Mouse (Mus musculus): ENCODE measurements at regions not wholly inside any gene's neighbourhood (a gene's known extent, or its start where the extent isn't known, plus 50 kb on each side); places are given as distances from the start of the nearest gene placed in this dataset.

DNA sequence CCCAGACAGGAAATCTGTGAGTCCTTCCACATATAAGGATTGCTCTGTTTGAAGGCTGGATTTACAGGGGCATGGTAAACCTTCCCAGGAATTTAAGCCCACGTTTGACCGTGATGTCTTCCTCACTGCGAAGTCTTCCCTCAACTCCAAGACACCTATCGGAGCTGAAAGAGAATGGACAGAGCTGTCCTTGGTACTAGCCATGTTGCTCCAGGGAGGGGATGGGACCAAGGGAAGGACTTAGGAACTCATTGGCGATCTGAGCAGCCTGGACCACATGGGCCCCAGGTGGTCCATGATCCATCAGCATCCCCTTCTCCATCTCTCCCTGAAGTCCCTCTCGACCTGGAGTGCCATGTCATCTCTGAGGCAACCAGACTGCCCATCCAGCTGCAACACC, 130.1 kb upstream of the Top1 start:
- H3K4me1 ChIP-seq (ENCODE audit: insufficient read depth): no peaks in the 10 kb centered on the region

DNA sequence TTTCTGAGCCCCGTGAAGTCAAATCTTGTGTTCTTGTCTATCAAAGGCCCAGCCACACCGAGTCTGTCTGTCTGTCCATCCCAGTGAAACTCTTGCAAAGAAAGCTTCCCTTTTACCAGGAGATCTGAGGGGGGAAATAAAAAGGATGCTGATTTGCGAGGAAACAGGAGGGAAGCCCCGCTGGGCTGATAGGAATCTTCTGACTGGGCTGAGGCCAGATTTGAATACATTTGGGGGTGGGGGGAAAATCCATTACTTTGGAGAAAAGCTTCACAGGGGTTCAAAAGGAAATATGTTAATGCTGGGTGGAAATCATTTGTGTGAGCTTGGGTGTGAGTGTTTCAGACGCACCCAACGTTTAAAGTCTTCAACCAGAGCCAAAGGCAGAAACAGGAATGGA, 129.2 kb upstream of the Top1 start:
- no peak overlapping the region for H3K27ac ChIP-seq (ENCODE audit: low read depth, low read length)
- H3K27me3 ChIP-seq (ENCODE audit: insufficient read depth, low read length): peaks cover 3% of the 10 kb centered on the region; the same call in 1 of the 2 replicates
- H3K4me3 ChIP-seq (ENCODE audit: low read depth, low read length): no peak overlapping the region
- ATAC-seq (no peak), DNase-seq (no peak)
- H3K9ac ChIP-seq: no peak overlapping the region
- no peak for TF ChIP-seq CTCF (IDR thresholded peaks at IDR 0.05; ENCODE audit: low read depth)
- H3K36me3 ChIP-seq (ENCODE audit: insufficient read depth): no peaks in the 10 kb centered on the region
- no peaks in the 10 kb centered on the region for H3K9me3 ChIP-seq (ENCODE audit: low read length)
- WGBS: 16% methylated on average over 6 of the region's 6 CpGs
- no peaks in the 10 kb centered on the region for H3K4me1 ChIP-seq (ENCODE audit: insufficient read depth)
- H3K4me2 ChIP-seq (ENCODE audit: low read depth): no peak overlapping the region

More for the DNA sequence above, 130.1 kb upstream of the Top1 start:
- Histone ChIP-seq H3K27ac (ENCODE audit: low read depth, low read length) (no peak overlapping the region), H3K4me3 (ENCODE audit: low read depth, low read length) (no peak overlapping the region), H3K9me3 (ENCODE audit: low read length) (no peaks in the 10 kb centered on the region), H3K9ac (no peak overlapping the region), H3K27me3 (ENCODE audit: insufficient read depth, low read length) (peaks cover 3% of the 10 kb centered on the region; the same call in 1 of the 2 replicates), H3K4me2 (ENCODE audit: low read depth) (no peak overlapping the region), H3K36me3 (ENCODE audit: insufficient read depth) (no peaks in the 10 kb centered on the region)
- TF ChIP-seq CTCF (IDR thresholded peaks at IDR 0.05; ENCODE audit: low read depth): no peak
- DNase-seq: no peak
- ATAC-seq: no peak
- 66% methylated on average over 6 of the region's 6 CpGs for WGBS

DNA sequence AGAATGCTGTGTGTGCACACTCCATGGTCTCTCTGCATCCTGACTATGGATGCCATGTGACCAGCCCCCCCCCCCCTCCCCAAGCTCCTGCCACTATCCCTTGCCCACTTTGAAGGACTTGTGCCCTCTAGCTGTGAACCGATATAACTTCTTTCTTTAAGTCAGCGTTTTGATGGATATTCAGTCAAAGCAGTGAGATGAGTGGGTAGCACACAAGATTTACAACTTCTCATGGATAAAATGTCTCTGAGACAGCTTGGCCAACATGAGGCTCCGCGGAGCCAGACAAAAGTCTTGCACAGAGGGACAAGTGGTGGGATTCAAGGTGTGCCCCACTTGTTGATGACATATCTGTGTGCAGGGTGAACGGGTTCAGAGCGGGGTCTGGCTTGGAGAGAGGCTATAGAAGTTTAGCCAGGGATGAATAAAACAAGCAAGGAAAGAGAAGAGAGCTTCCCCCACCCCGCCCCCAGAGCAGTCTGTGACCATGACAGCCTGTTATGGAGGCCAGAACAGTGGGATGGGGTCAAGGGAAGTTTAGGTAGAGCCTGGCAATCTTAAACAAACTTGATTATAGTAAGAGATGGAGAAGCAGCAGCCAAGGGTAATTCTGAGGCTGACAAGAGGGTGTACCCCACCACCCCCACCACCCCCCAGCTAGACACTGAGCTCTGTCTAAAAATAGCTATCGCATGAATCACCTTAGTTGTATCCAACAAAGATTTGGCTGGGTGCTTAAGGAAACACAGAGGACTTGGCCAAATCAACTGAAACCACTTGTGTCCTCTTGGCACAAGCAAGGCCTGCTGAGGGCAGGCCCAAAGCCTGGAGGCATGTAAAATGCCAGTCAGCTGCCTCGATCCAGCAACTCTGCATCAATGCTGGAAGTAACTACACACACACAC, 120.1 kb upstream of the Top1 start:
- no peaks in the 10 kb centered on the region for H3K36me3 ChIP-seq (ENCODE audit: insufficient read depth)
- no peak for DNase-seq
- no peak overlapping the region for H3K4me2 ChIP-seq (ENCODE audit: low read depth)
- H3K4me3 ChIP-seq (ENCODE audit: low read depth, low read length): no peak overlapping the region
- no peak overlapping the region for H3K9ac ChIP-seq
- no peaks in the 10 kb centered on the region for H3K27me3 ChIP-seq (ENCODE audit: insufficient read depth, low read length)
- no peak overlapping the region for H3K27ac ChIP-seq (ENCODE audit: low read depth, low read length)
- no peak for TF ChIP-seq CTCF (IDR thresholded peaks at IDR 0.05; ENCODE audit: low read depth)
- H3K4me1 ChIP-seq (ENCODE audit: insufficient read depth): no peaks in the 10 kb centered on the region
- WGBS: 75% methylated on average over 9 of the region's 9 CpGs
- ATAC-seq: no peak
- no peaks in the 10 kb centered on the region for H3K9me3 ChIP-seq (ENCODE audit: low read length)

DNA sequence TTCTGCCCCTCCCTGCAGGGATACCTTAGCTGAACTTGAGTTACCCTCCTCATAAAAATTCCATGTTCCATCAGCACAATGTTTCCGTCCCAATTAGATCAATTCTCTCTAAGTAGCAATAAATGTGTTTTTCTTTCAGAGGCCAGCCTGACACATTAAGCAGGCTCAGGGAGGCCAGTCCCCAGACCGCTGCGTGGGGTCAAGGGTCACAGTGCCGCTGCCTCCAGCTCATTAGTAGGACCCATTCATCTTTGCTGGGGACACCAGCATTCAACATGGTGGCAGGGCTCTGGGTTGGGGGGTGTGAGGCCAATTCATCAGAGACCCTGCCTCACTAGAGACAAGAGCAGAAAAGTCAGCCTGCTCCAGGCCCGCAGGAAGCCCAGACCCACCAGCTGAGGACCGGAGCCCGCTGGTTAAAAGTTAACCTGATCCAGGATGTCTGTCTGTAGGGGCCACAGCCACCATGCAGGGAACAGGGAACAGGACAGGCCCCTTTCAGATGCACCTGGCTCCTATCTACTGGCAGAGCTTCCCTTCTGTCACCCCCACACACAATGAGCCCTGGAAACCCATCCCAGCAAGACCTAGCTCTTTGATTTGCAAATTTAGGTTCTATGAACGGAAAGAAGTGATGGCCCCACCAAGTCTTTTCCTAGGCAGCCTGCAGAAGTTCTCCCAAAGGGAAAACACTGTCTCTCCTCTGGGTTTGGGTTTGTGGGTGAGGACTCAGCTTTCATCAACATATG, 119.1 kb upstream of the Top1 start:
- no peak overlapping the region for H3K4me2 ChIP-seq (ENCODE audit: low read depth)
- H3K9ac ChIP-seq: no peak overlapping the region
- no peak for ATAC-seq
- no peaks in the 10 kb centered on the region for H3K4me1 ChIP-seq (ENCODE audit: insufficient read depth)
- TF ChIP-seq CTCF (IDR thresholded peaks at IDR 0.05; ENCODE audit: low read depth): no peak
- H3K27me3 ChIP-seq (ENCODE audit: insufficient read depth, low read length): no peaks in the 10 kb centered on the region
- no peaks in the 10 kb centered on the region for H3K9me3 ChIP-seq (ENCODE audit: low read length)
- no peak overlapping the region for H3K27ac ChIP-seq (ENCODE audit: low read depth, low read length)
- H3K4me3 ChIP-seq (ENCODE audit: low read depth, low read length): no peak overlapping the region
- no peak for DNase-seq
- no peaks in the 10 kb centered on the region for H3K36me3 ChIP-seq (ENCODE audit: insufficient read depth)
- 41% methylated on average over 8 of the region's 8 CpGs for WGBS

DNA sequence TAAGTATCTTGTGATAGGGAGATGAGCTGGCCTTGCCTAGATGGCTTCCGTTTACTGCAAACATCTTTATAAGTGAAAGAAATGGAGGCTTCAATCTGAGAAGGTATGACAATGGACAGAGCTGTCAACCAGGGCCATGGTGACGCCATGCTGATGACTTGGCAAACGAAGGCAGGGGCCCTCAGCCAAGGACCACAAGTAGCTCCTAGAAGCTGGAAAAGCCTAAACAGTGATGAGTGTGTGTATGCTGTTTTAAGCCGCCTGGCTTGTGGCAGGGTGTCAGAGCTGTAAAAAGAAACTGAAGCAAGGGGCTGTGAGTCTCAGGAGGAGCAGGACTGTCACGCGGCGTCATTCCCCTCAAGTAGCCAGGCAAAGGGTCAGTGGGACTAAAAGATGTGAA, 116.4 kb upstream of the Top1 start:
- no peak for DNase-seq
- WGBS: 48% methylated on average over 7 of the region's 7 CpGs
- H3K4me3 ChIP-seq (ENCODE audit: low read depth, low read length): no peak overlapping the region
- H3K9ac ChIP-seq: no peak overlapping the region
- no peaks in the 10 kb centered on the region for H3K27me3 ChIP-seq (ENCODE audit: insufficient read depth, low read length)
- no peak for TF ChIP-seq CTCF (IDR thresholded peaks at IDR 0.05; ENCODE audit: low read depth)
- H3K27ac ChIP-seq (ENCODE audit: low read depth, low read length): no peak overlapping the region
- ATAC-seq: no peak
- H3K36me3 ChIP-seq (ENCODE audit: insufficient read depth): no peaks in the 10 kb centered on the region
- no peak overlapping the region for H3K4me2 ChIP-seq (ENCODE audit: low read depth)
- H3K9me3 ChIP-seq (ENCODE audit: low read length): no peaks in the 10 kb centered on the region
- H3K4me1 ChIP-seq (ENCODE audit: insufficient read depth): no peaks in the 10 kb centered on the region

DNA sequence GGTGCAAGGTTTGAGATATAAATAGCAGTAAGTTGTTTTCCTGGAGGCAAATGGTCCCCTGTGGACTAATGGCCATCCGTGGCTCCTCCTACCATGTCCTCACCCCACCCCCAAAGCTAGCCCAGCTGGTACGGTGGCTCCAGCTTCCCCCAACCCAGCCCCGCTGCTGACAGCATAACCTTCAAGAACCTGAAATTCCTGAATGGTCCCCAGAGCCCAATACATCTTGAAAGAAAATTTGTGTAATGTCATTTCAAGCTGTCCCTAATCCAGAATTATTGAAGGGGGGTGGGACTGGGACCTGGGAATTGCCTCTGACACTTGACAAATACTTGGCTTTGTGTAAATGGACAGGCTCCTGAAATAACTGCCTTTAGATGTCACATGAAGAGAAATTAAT, 115.3 kb upstream of the Top1 start:
- ATAC-seq (no peak), DNase-seq (no peak)
- Histone ChIP-seq H3K27me3 (ENCODE audit: insufficient read depth, low read length) (no peaks in the 10 kb centered on the region), H3K9me3 (ENCODE audit: low read length) (no peaks in the 10 kb centered on the region), H3K4me3 (ENCODE audit: low read depth, low read length) (no peak overlapping the region), H3K4me2 (ENCODE audit: low read depth) (no peak overlapping the region), H3K36me3 (ENCODE audit: insufficient read depth) (no peaks in the 10 kb centered on the region), H3K9ac (no peak overlapping the region), H3K4me1 (ENCODE audit: insufficient read depth) (no peaks in the 10 kb centered on the region), H3K27ac (ENCODE audit: low read depth, low read length) (no peak overlapping the region)
- no peak for TF ChIP-seq CTCF (IDR thresholded peaks at IDR 0.05; ENCODE audit: low read depth)
- 69% methylated on average over 3 of the region's 3 CpGs for WGBS

DNA sequence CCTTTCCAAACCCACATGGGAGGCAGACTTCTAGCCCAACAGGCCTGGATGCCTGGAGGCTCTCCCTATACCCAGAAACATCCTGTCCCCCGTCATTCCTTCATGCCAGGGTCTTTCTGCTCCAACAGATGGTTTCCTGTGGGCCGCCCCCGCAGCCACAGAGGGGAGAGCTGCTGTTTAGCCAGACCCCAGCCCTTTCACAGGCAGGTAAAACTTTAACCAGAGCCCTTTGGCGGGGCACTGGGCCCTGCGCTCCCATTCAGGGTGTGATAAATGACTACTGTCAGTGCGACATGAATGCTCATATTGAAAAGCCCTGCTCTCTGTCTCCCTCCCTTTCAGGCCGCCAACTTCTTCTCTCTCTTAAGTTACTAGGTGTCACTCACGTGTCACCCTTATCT, 108.4 kb upstream of the Top1 start:
- no peak overlapping the region for H3K4me2 ChIP-seq (ENCODE audit: low read depth)
- H3K4me1 ChIP-seq (ENCODE audit: insufficient read depth): no peaks in the 10 kb centered on the region
- no peak for ATAC-seq
- H3K4me3 ChIP-seq (ENCODE audit: low read depth, low read length): no peak overlapping the region
- H3K27me3 ChIP-seq (ENCODE audit: insufficient read depth, low read length): no peaks in the 10 kb centered on the region
- no peak for TF ChIP-seq CTCF (IDR thresholded peaks at IDR 0.05; ENCODE audit: low read depth)
- no peaks in the 10 kb centered on the region for H3K9me3 ChIP-seq (ENCODE audit: low read length)
- H3K9ac ChIP-seq: no peak overlapping the region
- no peaks in the 10 kb centered on the region for H3K36me3 ChIP-seq (ENCODE audit: insufficient read depth)
- 58% methylated on average over 8 of the region's 8 CpGs for WGBS
- H3K27ac ChIP-seq (ENCODE audit: low read depth, low read length): no peak overlapping the region
- DNase-seq: no peak
